ENCODE assay signal across 11 mouse cellular contexts in genomic region chr14:21679631-21680201, GRCm38 (mm10). TPM values are rescaled to one million over a fixed set of nuclear protein-coding genes. Genes with fewer than 3 reads are reported as not detected.
A peak's percentile ranks its signal among the peaks of the same experiment; 100 is the strongest.
DNase-seq lines count a peak whose midpoint lies in the region; ATAC-seq and TF ChIP-seq lines count a peak whose summit lies in the region.
"Had no signal": no experiment of that assay in that cellular context is flagged by ENCODE, and none has a peak within 500 bp of the region (broad histone marks: within the 10 kb centered on the region; RNA-seq: fewer than 3 reads in every experiment).

No protein-coding gene starts in this region.

- H3K9ac ChIP-seq in forebrain, embryonic 12.5 days, result no peak overlapping the region
- no peak overlapping the region for H3K9ac ChIP-seq in forebrain, embryonic 16.5 days (replicated peaks; ENCODE audit: low read depth, low read length)
- H3K9ac ChIP-seq in limb, embryonic 13.5 days, result peak overlapping the region; percentile 39; the same call in 1 of the 2 replicates

- no peak for DNase-seq in layer of hippocampus, adult 2 months (ENCODE audit: low spot score in 2 of 2)
- DNase-seq in layer of hippocampus, adult 18-20 months (ENCODE audit: low spot score in 2 of 2), result no peak
- DNase-seq in embryo, embryonic 10 days (ENCODE audit: low spot score), result peak; percentile 50
- no peak for DNase-seq in spleen, postnatal 36 days (ENCODE audit: low spot score in 2 of 2)
- DNase-seq in urinary bladder, postnatal 10 days (ENCODE audit: low spot score), result no peak

- H3K27ac ChIP-seq in forebrain, embryonic 12.5 days, result peak overlapping the region; percentile 5; the same call in 1 of the 2 replicates
- H3K27ac ChIP-seq in forebrain, embryonic 16.5 days (ENCODE audit: low read length), result no peak overlapping the region
- peak overlapping the region; percentile 32; the same call in 1 of the 2 replicates for H3K27ac ChIP-seq in layer of hippocampus, adult 2 months
- H3K27ac ChIP-seq in limb, embryonic 13.5 days, result peak overlapping the region; percentile 84

- no peaks in the 10 kb centered on the region for H3K36me3 ChIP-seq in forebrain, embryonic 12.5 days (replicated peaks)
- H3K36me3 ChIP-seq in forebrain, embryonic 16.5 days (ENCODE audit: control insufficient read depth, insufficient read depth), result no peaks in the 10 kb centered on the region
- H3K36me3 ChIP-seq in limb, embryonic 13.5 days, result no peaks in the 10 kb centered on the region

- no peak overlapping the region for H3K4me3 ChIP-seq in forebrain, embryonic 12.5 days (replicated peaks)
- H3K4me3 ChIP-seq in forebrain, embryonic 16.5 days (replicated peaks; ENCODE audit: low read length), result no peak overlapping the region
- H3K4me3 ChIP-seq in layer of hippocampus, adult 2 months, result no peak overlapping the region
- H3K4me3 ChIP-seq in limb, embryonic 13.5 days, result no peak overlapping the region
- H3K4me3 ChIP-seq: erythroblast, embryonic 14.5 days had no signal

- no peak for ATAC-seq in forebrain, embryonic 12.5 days (ENCODE audit: low FRiP score)
- no peak for ATAC-seq in forebrain, embryonic 16.5 days
- ATAC-seq in limb, embryonic 13.5 days (ENCODE audit: low FRiP score, low read depth), result peak; percentile 33
- ATAC-seq: activated CD4-positive, CD25-positive, alpha-beta regulatory T cell, adult 4 months had no signal

- peaks cover 31% of the 10 kb centered on the region for H3K4me1 ChIP-seq in forebrain, embryonic 12.5 days
- H3K4me1 ChIP-seq in forebrain, embryonic 16.5 days (replicated peaks; ENCODE audit: control insufficient read depth, insufficient read depth, low read length), result peaks cover 7% of the 10 kb centered on the region
- H3K4me1 ChIP-seq in limb, embryonic 13.5 days, result peaks cover 77% of the 10 kb centered on the region

- WGBS in forebrain, embryonic 12.5 days, result 45% methylated on average over 8 of the region's 8 CpGs
- 42% methylated on average over 8 of the region's 8 CpGs for WGBS in forebrain, embryonic 16.5 days
- WGBS in limb, embryonic 13.5 days, result 7% methylated on average over 8 of the region's 8 CpGs

- H3K27me3 ChIP-seq in forebrain, embryonic 12.5 days, result peaks cover 5% of the 10 kb centered on the region; the same call in 1 of the 2 replicates
- H3K27me3 ChIP-seq in forebrain, embryonic 16.5 days (replicated peaks; ENCODE audit: control insufficient read depth, insufficient read depth, low read length), result no peaks in the 10 kb centered on the region
- H3K27me3 ChIP-seq in limb, embryonic 13.5 days, result no peaks in the 10 kb centered on the region

- no peak overlapping the region for H3K4me2 ChIP-seq in forebrain, embryonic 12.5 days
- H3K4me2 ChIP-seq in forebrain, embryonic 16.5 days (ENCODE audit: low read length), result no peak overlapping the region
- H3K4me2 ChIP-seq in limb, embryonic 13.5 days (replicated peaks), result peak overlapping the region; percentile 2; the same call in 1 of the 2 replicates

- H3K9me3 ChIP-seq in forebrain, embryonic 12.5 days, result no peaks in the 10 kb centered on the region
- H3K9me3 ChIP-seq in forebrain, embryonic 16.5 days (ENCODE audit: control insufficient read depth, low read length), result no peaks in the 10 kb centered on the region
- no peaks in the 10 kb centered on the region for H3K9me3 ChIP-seq in limb, embryonic 13.5 days

- no peak for TF ChIP-seq CTCF in layer of hippocampus, adult 2 months (conservative IDR thresholded peaks at IDR 0.05)

RNA-seq across cellular contexts. Expression of gene Dupd1, which starts 34.7 kb away (rescaled TPM):
- not detected in 2 replicates for polyA plus RNA-seq in forebrain, embryonic 12.5 days (2016; fragmentation: Nextera tagmentation; extraction: Ambion mirVana)
- polyA plus RNA-seq in forebrain, embryonic 16.5 days (2015; fragmentation: Nextera tagmentation; extraction: Ambion mirVana), result 0.24 and 0.29 TPM in 2 replicates
- total RNA-seq in layer of hippocampus, adult 2 months (2021), result under 1 TPM in 1 of 2 experiments, not detected in 1; 0.42 TPM
- under 1 TPM; 0.45 to 0.48 TPM for total RNA-seq in layer of hippocampus, adult 18-20 months (2021)
- polyA plus RNA-seq in limb, embryonic 13.5 days (2015; fragmentation: Nextera tagmentation; extraction: Ambion mirVana), result 0.97 and 1.2 TPM in 2 replicates
- total RNA-seq: megakaryocyte-erythroid progenitor cell, adult 5-6 weeks had no signal
- polyA plus RNA-seq: activated CD4-positive, CD25-positive, alpha-beta regulatory T cell, adult 4 months had no signal
